Mouse (Mus musculus): ENCODE measurements around the gene Zbtb7b.

Gene Zbtb7b

DNA sequence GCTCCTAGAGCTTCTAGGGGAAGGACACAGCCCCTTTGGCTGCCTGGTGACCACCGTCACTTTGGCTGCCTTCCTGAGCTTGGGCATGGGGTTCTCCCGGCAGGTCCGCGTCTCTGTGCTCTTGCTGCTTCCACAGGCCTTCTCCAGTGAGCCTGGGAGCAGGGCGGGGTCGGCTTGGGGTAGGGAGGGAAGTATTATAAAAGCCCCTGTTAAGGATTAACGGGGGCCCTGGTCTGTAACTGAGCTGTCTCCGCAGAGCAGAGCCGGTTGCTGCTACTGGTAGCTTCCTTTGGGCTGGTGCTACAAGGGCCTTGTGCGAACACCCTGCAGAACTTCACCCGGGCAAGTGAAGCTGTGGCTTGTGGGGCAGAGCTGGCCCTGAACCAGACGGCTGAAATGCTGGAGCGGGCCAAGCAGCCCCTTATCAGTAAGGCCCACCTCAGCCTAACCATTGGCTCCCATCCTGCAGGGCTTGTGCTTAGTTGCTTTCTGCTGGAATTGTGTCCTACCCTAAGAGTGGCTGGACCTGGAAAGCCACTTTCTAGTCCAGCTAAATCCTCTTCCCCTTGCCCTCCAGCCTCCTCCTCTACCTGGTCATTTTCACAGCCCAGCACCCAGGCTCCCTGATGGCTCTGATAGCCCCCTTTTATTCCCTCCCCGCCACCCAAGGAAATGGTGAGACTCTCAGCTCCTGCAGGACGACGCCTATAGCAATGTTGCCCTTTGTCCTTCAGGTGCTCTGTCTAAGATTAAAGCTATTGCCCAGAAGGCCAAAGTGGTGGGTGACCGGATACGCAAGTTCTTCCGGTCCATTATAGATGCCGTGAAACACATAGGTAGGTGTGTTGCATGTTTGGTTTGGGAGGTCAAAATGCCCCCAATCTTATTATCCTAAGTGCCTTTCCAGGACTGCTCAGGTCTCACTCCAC is 28.8 kb downstream of the Zbtb7b start:
- no peak for DNase-seq (ENCODE audit: low spot score)

DNA sequence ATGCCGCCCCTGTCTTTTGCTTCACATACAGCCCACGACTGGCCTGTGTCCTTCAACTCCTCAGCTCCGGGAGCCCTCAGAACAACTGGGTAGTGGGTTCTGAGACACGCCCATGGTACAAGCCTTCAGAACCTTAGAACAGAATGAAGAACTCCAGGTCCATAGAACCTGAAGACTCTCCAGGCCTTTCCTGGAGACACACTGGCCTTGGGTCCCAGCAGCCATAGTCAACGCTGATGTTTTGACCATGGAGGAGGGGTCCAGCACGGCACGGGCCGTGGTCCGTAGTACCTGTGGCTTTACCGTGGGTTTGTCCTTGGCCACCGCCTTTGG is 29.5 kb downstream of the Zbtb7b start, which contains the start of gene Dcst1:
Dcst1 (minus strand) TSS at position 101 of the 333 bp plus-strand sequence.
- no peak for DNase-seq (ENCODE audit: low spot score)

DNA sequence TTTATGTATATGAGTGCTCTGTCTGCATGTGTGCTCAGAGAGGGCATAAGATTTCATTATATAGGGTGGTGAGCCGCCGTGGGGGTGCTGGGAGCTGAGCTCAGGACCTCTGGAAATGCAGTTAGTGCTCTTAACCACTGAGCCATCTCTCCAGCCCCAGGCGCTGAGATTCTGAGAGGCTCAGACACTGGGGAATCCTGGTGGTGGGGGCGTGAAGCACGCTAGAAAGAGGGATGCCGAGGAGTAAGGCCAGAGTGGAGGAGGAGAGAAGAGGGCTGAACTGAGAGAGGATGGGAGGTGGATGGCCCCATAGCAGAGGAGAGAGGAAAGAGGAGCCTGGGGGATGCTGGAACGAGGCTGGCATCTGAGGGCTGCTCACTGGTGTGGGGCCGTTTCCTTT is 29.9 kb downstream of the Zbtb7b start:
- DNase-seq (ENCODE audit: low spot score): no peak

DNA sequence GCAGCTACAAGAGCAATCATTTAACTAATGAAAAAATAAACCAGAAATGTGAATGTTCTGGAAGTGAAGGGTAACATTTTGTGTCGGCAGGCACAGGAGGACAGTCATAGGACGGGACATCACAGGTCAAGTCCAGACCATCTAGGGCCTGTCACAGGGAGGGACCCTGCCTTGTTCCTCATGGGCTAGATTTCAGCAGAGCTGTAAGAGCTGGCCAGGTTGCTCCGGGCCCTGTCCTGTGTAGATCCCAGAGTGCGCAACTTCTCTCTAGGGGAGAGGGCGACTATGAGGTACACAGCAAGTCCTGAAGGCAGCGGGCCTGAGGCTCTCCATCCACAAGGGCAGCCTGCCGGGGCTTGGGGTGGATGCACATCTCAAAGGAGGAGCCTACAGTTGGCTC is 32.9 kb downstream of the Zbtb7b start, which contains the start of gene Dcst2:
Dcst2 (plus strand) TSS at position 301 of the 400 bp plus-strand sequence.
- DNase-seq (ENCODE audit: low spot score): no peak

DNA sequence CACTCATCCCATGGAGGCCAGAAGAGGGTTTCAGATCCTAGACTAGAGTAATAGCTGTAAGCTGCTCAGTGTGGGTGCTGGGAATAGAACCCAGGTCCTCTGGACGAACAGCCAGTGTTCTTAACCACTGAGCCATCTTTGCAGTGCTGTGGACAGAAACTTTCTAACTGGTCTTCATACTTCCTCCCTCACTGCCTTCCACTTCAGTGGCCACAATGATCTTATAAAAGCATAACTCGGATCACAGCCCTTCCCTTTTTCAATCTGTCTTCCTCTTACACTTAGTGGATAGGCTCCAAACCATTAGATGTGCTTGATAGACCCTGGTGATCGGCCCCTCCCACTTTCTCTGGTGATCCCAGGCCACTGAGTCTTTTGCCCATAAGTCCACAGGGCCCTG is 34.3 kb downstream of the Zbtb7b start:
- no peak for DNase-seq (ENCODE audit: low spot score)

DNA sequence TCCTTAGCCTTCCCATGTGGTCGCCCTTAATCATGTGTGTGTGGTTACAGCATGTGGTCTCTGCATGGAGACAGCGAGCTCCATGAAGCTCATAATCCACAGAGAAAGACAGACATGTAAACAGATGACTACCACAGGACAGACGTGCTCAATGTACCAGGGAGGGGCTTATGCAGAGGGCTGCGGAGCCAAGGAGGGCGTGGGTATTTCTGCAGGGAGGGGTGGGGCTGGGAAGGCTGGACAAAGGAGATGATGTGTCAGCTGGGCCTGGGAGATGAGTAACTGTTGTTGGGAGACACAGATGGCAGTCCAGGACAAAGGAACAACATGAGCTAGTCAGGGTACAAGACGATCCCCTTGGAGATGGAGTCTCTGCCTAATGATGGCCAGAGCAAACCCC is 34.9 kb downstream of the Zbtb7b start:
- DNase-seq (ENCODE audit: low spot score): no peak

DNA sequence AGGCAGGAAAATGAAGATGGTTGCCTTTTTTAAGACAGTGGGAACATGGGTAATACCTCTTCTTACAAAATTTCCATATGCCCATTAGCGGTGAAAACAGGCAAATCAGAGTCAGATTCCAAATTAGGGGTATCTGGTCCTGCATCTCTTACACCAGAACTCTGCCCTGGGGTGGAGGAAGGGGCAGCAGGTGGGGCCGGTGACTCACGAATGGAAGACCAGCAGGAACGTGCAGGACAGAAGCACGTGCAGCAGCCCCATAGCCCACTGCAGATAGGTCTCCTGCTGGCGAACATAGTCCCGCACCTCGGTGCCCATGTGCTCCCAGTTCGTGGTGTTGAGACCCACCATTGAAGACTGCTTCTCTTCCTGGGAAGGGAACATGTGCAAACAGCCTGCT is 38.5 kb downstream of the Zbtb7b start:
- no peak for DNase-seq (ENCODE audit: low spot score)

DNA sequence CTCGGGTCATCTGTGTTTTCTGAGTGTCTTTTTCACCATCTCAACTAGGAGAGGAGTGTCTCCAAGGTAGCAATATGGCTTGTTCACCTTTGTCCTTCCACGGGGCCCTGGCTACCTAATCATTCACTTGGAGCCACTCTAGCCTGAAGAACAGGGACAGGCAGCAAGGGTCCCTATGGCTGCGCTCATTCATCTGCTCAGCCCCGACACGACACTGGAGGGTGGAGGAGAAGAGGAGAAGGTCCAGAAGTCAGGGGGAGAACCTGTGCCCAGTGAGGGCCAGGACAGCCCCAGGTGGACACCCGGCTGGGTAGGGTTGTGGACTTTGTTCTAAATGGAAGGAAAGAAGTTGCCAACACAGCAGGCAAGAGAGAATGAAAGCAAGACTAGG is 39.1 kb downstream of the Zbtb7b start:
- no peak for DNase-seq (ENCODE audit: low spot score)

DNA sequence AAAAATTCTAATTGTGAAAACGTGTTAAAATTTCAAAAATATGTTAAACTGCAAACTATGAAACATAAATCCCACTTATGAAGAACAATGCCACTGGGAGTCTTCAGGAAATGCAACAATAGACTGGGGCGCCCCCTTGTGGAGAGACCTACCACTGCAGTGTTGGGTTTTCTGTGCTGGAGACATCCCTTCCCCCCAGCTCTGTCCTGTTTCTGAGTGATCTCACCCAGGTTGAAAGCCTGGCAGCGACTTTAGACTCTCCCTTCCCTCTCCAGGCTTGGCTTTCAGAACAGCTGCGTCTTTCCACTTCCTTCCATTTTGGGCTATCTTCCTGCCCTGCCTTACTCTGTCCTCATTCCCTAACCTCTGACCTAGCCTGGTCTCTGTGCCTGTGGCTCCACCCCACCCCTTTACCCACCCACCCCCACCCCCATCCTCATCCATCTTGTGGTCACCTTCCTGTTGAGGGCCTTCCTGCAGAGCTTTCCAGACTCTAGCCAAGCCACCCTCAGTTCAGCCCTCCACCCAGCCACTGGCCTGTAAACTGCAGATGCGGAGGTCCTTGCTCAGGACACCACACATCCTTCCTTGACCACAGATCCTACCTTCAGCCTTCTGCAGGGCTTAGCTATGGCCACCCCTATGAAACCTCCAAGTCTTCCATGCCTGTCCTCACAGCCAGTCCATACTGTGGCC is 39.6 kb downstream of the Zbtb7b start:
- peak; percentile 88 for DNase-seq (ENCODE audit: low spot score)

DNA sequence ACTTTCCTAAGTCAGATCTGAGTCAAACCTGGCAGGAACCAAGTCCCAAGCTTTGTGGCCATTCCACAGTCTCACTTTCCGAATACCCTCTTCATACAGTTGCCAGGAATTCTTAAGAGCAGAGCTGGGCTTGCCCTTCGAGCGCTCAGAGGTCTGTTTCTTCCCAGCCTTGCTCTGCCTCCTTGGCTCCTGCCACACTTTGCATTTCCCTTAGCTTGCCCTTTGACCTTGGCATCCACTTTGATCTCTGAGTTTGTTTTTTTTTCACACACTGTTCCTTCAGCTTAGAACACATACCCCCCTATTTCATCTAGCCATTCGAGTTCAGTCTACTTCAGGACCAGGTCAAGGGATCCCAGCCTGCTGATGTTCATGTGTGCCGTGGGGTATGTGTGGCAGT is 43.3 kb downstream of the Zbtb7b start:
- no peak for DNase-seq (ENCODE audit: low spot score)

DNA sequence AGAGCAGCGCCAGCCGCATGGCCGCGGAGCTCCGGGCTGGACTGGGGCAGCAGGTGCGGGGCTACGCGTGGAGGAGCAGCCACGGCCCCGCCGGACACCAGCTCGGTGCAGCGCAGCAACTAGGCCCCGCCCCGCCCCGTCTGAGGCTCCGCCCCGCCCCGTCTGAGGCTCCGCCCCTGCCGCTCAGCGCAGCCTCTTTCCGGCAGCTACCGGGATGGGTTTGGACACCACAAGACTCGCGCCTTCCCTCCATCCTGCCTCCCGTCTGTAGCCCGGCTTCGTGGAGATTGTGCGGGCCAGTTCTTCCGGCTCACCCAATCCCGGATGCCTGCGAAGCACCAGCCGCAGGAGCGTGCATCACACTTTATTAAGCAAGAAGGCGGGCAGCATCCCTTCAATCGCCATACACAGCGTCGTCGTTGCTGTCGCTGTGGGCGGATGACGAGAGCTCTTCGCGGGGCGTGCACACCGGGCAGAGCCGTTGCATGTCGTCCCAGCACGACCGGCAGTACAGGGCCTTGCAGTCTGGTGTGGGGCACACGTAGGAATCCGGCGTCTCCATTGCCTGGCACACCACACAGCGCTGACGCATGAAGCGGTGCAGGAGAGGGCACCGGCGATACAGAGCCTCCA is 44.6 kb downstream of the Zbtb7b start, which contains the start of gene Adam15:
Adam15 (minus strand) TSS at position 128 of the 633 bp plus-strand sequence.
- DNase-seq (ENCODE audit: low spot score): peak; percentile 93

DNA sequence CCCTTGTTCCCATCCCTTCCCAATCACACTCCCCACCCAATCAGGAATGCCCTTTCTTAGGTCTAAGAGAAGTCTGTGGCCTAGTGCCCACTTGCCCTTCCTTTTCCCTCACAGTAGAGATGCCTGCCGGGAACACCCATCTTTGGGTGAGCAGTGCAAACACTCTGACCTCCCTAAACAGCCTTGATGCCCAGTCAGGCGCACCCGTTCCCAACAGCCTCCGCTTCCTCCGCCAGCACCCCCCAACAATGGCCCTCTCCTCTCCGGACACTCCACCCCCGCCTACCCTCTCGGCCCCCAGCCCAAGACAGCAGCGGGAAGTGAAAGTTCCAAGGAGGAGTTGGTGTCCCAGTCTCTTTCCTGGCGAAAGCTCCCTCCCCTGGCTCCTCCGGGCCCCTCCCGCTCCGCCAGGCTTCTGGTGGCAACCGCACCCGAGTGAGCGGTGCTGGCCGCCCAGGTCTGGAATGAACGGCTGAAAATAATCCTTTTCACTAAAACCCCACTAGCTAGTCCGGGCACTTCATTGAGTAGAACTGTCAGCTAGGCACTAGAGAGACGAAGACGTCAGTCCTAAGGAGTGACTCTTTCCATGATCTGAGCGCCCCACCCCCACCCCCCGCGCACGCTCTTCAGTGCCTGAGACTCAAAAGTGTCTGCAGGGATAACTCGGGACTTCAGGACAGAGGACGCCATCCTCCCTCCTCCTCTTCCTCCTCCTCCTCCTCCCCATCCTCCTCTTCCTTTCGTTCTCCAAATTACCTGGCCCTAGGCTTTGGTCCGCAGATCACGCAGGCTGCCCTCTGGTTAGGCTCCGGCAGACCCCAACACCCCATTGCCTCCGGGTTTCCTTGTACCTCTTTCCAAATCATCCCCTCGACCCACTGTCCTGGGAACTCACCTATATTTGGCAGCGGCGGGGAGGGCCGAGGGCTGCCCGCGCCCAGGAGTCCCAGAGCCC is 45.4 kb downstream of the Zbtb7b start:
- peak; percentile 49 for DNase-seq (ENCODE audit: low spot score)

DNA sequence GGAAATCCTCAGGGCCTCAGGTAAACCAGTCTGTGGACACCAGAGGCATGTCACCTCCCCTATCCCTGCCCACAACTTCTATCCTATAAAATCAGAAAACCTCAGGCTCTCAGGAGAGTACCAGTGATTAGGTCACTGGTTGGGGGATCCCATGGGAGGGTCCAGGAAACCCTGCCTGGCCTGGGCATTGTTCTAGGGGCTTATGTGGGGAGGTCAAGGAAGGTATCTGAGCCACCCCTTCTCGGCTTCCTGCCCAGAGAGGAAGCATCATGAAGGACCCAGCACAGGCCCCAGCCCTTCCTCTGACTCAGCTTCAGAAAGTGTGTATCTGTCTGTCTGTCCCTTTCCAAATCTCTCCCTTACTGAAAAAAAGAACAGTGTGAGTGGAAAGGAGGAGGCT is 46.7 kb downstream of the Zbtb7b start:
- DNase-seq (ENCODE audit: low spot score): no peak

DNA sequence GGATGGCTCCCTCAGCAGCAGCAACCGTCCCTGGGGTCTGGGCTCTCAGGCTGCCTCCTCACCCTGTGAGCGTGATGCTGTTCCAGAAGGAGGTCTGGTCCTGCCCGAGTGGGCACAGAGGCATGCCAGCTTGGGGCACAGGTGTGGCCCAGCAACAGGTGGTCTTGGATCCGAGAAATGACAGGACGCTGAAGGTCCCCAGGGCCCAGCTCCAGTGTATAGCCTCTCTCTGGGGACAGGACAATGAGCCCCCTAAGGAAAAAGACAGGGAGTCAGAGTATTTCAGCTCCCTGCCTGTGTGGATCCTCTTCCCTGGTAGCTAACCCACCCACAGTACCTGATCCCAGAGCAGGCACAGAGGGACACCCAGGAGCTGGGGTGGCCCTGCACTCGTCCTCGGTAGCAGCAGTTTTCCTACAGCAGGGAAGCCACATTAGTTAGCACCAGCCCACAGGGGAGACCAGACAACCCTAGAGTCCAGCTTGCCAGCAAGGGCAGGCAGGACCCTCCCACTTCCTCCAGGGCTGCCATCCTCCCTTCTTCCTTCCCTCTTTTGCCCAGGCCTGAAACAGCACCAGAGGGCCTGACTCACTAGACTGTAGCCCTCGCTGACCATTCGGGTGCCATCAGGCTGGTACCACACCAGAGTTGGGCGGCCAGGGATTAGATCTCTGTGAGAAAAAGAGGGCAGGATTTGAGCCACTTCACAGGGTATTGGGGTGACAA is 47.6 kb downstream of the Zbtb7b start:
- no peak for DNase-seq (ENCODE audit: low spot score)

DNA sequence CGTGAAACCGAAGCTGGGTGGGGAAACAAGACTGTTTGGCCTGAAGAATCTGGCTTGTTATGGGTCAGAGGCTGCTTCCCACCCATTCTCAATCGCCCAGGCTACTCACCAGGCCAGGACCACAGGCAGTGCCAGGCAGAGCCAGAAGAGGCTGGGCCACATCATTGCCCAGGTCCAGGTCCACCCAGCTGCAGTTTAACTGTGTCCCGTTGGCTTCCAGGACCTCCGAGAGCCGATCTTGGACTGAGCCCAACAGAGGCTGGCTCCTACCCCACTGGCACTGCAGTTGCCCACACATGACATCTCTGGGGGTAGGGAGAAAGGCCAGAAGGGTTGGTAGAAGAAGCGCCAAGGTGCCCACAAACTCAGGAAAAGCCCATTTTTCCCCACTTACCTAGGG is 51.3 kb downstream of the Zbtb7b start:
- no peak for DNase-seq (ENCODE audit: low spot score)

DNA sequence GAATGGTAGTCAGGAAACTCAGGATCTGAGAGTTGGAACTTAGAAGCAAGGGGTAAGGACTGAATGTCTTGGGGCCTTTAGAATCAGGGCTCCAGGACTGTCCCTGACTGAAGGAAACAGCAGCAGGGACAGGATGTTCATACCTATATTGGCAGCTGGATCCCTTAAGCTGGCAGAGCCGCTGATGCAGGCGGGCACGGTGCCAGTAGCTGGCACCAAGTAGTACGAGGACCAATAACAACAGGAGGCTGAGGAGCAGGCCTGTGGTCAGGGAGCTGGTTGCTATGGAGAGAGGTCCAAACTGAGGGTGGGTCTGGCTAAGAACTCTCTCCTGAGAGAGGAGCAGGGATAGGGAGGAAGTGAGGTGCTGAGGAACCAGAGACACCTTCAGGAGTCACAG is 52.8 kb downstream of the Zbtb7b start:
- no peak for DNase-seq (ENCODE audit: low spot score)

DNA sequence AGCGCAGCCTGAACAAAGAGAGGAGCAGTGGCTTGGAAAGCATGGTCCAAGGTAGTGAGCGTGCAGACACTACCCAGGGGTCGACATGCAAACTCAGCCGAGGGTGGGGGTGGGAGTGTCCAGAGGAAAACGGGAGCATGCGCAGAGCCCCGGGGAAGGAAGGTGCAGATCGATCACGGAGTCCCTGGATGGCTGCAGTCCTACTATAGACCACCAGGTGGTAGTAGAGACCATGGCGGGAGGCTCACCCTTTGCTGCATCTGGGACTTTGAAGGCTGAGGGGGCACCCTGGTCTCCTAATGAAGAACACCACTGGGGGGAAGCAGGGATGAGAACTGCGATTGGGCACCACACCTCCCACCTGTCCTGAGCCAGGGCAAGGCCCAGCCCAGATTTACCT is 54.1 kb downstream of the Zbtb7b start:
- peak; percentile 79 for DNase-seq (ENCODE audit: low spot score)

DNA sequence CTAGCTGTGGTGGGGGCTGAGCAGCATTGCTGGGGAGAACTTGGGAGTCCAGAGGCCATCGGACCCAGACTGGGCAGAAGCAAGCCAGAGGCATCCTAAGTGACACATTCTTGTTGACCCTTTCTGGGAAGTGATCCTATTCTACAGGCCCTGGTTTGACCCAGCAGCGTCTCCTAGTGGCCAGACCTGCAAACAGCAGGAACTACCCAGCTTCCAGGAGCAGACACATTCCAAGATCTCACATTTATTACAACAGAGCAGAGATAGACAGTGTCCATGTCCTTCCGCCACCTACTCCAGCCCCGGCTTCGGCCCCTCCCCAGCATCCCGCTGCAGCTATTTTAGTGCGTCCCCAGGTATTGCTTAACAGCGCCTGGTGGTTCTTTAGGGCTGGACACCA is 55.2 kb downstream of the Zbtb7b start:
- peak; percentile 70 for DNase-seq (ENCODE audit: low spot score)

DNA sequence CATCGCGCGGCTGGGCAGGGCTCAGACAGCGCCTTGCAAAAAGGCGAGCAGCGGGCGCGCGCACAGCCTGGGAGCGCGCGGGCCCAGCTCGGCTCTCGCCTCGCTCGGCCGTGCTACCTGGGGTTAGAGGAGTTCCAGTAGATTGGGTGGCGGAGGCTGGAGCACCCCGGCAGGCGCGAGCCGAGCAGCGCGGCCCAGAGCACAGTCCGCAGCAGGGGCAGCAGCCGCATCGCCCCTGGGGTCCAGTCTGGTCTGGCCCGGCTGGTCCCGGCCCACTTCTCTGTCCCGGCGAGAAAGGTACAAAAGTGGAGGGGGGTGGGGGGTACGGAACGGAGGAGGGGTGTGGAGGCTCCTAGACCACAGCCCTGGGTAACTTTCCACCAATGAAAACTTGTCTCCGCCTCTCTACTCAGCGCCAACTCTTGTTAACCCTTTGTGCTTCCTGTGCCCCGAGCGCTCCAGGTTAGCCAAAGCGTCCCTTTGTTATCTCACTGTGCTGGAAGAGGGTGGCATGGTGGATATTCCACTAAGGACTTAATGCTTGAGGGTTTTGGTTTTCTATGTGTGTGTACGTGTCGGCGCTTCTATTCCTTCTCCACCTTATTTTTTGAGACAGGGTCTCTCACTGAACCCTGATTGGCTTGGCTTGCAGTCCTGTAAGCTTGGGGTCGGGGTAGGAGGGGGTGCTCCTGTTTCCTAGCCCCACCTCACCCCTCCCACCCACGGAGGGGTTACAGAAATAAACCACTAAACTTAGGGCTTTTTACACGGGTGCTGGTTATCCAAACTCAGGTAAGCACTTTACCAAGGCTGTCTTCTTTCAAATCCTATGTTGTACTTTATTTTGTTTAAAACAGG is 56.6 kb downstream of the Zbtb7b start, which contains the start of gene Efna4:
Efna4 (minus strand) TSS at position 308 of the 858 bp plus-strand sequence.
- DNase-seq (ENCODE audit: low spot score): peak; percentile 61

Data from urinary bladder, postnatal 14 days (tissue).